Comparison of ENCODE assay signal across 8 mouse cellular contexts in genomic region chr19:27216767-27217403, GRCm38 (mm10). TPM values are rescaled to one million over a fixed set of nuclear protein-coding genes. Genes with fewer than 3 reads are reported as not detected.
DNase-seq lines count a peak whose midpoint lies in the region; ATAC-seq lines count a peak whose summit lies in the region.

No protein-coding gene starts in this region.

- H3K36me3 ChIP-seq in forebrain, embryonic 12.5 days (replicated peaks): no peaks in the 10 kb centered on the region
- H3K36me3 ChIP-seq in heart, embryonic 14.5 days (ENCODE audit: control insufficient read depth, insufficient read depth, low read length): no peaks in the 10 kb centered on the region
- H3K36me3 ChIP-seq in liver, embryonic 12.5 days: no peaks in the 10 kb centered on the region
- no peaks in the 10 kb centered on the region for H3K36me3 ChIP-seq in neural tube, embryonic 13.5 days

- H3K4me2 ChIP-seq in forebrain, embryonic 12.5 days: peak overlapping the region; percentile 86
- H3K4me2 ChIP-seq in heart, embryonic 14.5 days (ENCODE audit: low read length): peak overlapping the region; percentile 72
- peak overlapping the region; percentile 70 for H3K4me2 ChIP-seq in liver, embryonic 12.5 days
- H3K4me2 ChIP-seq in neural tube, embryonic 13.5 days: peak overlapping the region; percentile 66

- peaks cover 22% of the 10 kb centered on the region for H3K27me3 ChIP-seq in forebrain, embryonic 12.5 days
- H3K27me3 ChIP-seq in heart, embryonic 14.5 days (ENCODE audit: control insufficient read depth, insufficient read depth, low read length): peaks cover 9% of the 10 kb centered on the region
- peaks cover 78% of the 10 kb centered on the region for H3K27me3 ChIP-seq in liver, embryonic 12.5 days (replicated peaks)
- peaks cover 11% of the 10 kb centered on the region for H3K27me3 ChIP-seq in neural tube, embryonic 13.5 days

- 0% methylated on average over 40 of the region's 62 CpGs for WGBS in forebrain, embryonic 12.5 days
- under 1% methylated on average over 54 of the region's 62 CpGs for WGBS in heart, embryonic 14.5 days
- WGBS in liver, embryonic 12.5 days (ENCODE audit: insufficient replicate concordance): 1% methylated on average over 28 of the region's 62 CpGs
- WGBS in neural tube, embryonic 13.5 days: 0% methylated on average over 60 of the region's 62 CpGs

- H3K4me1 ChIP-seq in forebrain, embryonic 12.5 days: peaks cover 29% of the 10 kb centered on the region
- peaks cover 0 to 12% of the 10 kb centered on the region in 2 experiments; a peak in 1 of 4 replicates for H3K4me1 ChIP-seq in heart, embryonic 14.5 days (ENCODE audit: control insufficient read depth in 2 of 2, insufficient read depth in 2 of 2, low read length in 2 of 2)
- H3K4me1 ChIP-seq in liver, embryonic 12.5 days: no peaks in the 10 kb centered on the region
- peaks cover 41% of the 10 kb centered on the region for H3K4me1 ChIP-seq in neural tube, embryonic 13.5 days (replicated peaks)

- H3K9me3 ChIP-seq in forebrain, embryonic 12.5 days: no peaks in the 10 kb centered on the region
- H3K9me3 ChIP-seq in heart, embryonic 14.5 days (ENCODE audit: control insufficient read depth, low read length): no peaks in the 10 kb centered on the region
- H3K9me3 ChIP-seq in liver, embryonic 12.5 days (replicated peaks): no peaks in the 10 kb centered on the region
- no peaks in the 10 kb centered on the region for H3K9me3 ChIP-seq in neural tube, embryonic 13.5 days

- H3K4me3 ChIP-seq in forebrain, embryonic 12.5 days (replicated peaks): peak overlapping the region; percentile 71
- peak overlapping the region; percentile 75 to 93 for H3K4me3 ChIP-seq in heart, embryonic 14.5 days (ENCODE audit: control insufficient read depth in 1 of 2, insufficient read depth in 1 of 2, low read depth in 1 of 2, low read length in 2 of 2)
- H3K4me3 ChIP-seq in liver, embryonic 12.5 days: peak overlapping the region; percentile 53
- peak overlapping the region; percentile 68 for H3K4me3 ChIP-seq in neural tube, embryonic 13.5 days

- DNase-seq in thymus, postnatal 14 days: peak; percentile 9
- no peak for DNase-seq in thymus, postnatal 10 days (ENCODE audit: low spot score in 2 of 2)
- peak; percentile 83 for DNase-seq in kidney, postnatal 14 days
- peak; percentile 25 for DNase-seq in thymus, postnatal 4 days

- peak overlapping the region; percentile 75 for H3K9ac ChIP-seq in forebrain, embryonic 12.5 days
- peak overlapping the region; percentile 88 for H3K9ac ChIP-seq in heart, embryonic 14.5 days (ENCODE audit: low read length)
- peak overlapping the region; percentile 52 for H3K9ac ChIP-seq in liver, embryonic 12.5 days
- peak overlapping the region; percentile 84 for H3K9ac ChIP-seq in neural tube, embryonic 13.5 days

- peak overlapping the region; percentile 83 for H3K27ac ChIP-seq in forebrain, embryonic 12.5 days
- H3K27ac ChIP-seq in heart, embryonic 14.5 days (replicated peaks in 1 of 2; ENCODE audit: control insufficient read depth in 1 of 2, insufficient read depth in 1 of 2, low read depth in 2 of 2, low read length in 2 of 2): peak overlapping the region; percentile 61 to 88
- no peak overlapping the region for H3K27ac ChIP-seq in liver, embryonic 12.5 days
- H3K27ac ChIP-seq in neural tube, embryonic 13.5 days (replicated peaks): peak overlapping the region; percentile 93

- ATAC-seq in forebrain, embryonic 12.5 days (ENCODE audit: low FRiP score): peak; percentile 81
- ATAC-seq in heart, embryonic 14.5 days (ENCODE audit: insufficient number of reproducible peaks, insufficient read depth, low FRiP score, low read depth): peak; percentile 60
- peak; percentile 60 for ATAC-seq in liver, embryonic 12.5 days
- ATAC-seq in neural tube, embryonic 13.5 days (ENCODE audit: low read depth): peak; percentile 78

RNA-seq across cellular contexts. Expression of gene Vldlr, which starts 0.6 kb away (rescaled TPM):
- polyA plus RNA-seq in forebrain, embryonic 12.5 days (2016; fragmentation: Nextera tagmentation; extraction: Ambion mirVana): 11.1 and 13.2 TPM in 2 replicates
- polyA plus RNA-seq in heart, embryonic 14.5 days (2014; fragmentation: Nextera tagmentation; extraction: Ambion mirVana): 31.5 and 32.5 TPM in 2 replicates
- 2.0 and 2.2 TPM in 2 replicates for polyA plus RNA-seq in liver, embryonic 12.5 days (2016; fragmentation: Nextera tagmentation; extraction: Ambion mirVana)
- 19.7 and 22.5 TPM in 2 replicates for polyA plus RNA-seq in neural tube, embryonic 13.5 days (2015; fragmentation: Nextera tagmentation; extraction: Ambion mirVana)

Comparison
In these comparisons a context has a peak if more than half of its experiments do, and no peak if none do; other contexts are left out.
1. DNase-seq: peak in thymus, postnatal 14 days (single experiment), kidney, postnatal 14 days (single experiment) and thymus, postnatal 4 days (single experiment); none in thymus, postnatal 10 days (0 of 2).
2. Peak in every context shown above with its lines, with median percentiles within 50 percentile points of each other: ATAC-seq, H3K4me2 ChIP-seq, H3K4me3 ChIP-seq and H3K9ac ChIP-seq.